Mouse (Mus musculus) cerebellum, adult 2 months (tissue): ENCODE measurements around the gene Pced1b.

Source experiments
- CTCF ChIP-seq: fragments of 200-500 bp; IDR thresholded peaks from 2 replicates; pipeline ENCODE4 v1.5.1; 2011; ENCODE audit warnings: low read depth, mild to moderate bottlenecking, control low read depth, low read length, moderate library complexity, borderline replicate concordance; ENCODE audit not compliant: insufficient read depth
- POLR2A ChIP-seq: fragments of 200-500 bp; IDR thresholded peaks from 2 replicates; pipeline ENCODE4 v1.6.1; 2011; ENCODE audit warnings: low read length, control low read depth, borderline replicate concordance; ENCODE audit not compliant: insufficient read depth

- TF ChIP-seq CTCF (no peak), POLR2A (no peak)
Measured at GRCm38 (mm10) chr15:97389577-97389976, 142.7 kb downstream of the Pced1b start.
